Mouse (Mus musculus) bone marrow macrophage, adult 2 months (primary cell): ENCODE measurements around the gene 1700016C15Rik. TPM values are rescaled to one million over a fixed set of nuclear protein-coding genes. Genes with fewer than 3 reads are reported as not detected.

Source experiments
- H3K27ac ChIP-seq: 2 replicates; pipeline ENCODE4 v1.5.1; 2012; ENCODE audit warnings: low read depth, low read length; ENCODE audit not compliant: insufficient read depth
- H3K4me1 ChIP-seq: 2 replicates; pipeline ENCODE4 v1.6.1; 2012; ENCODE audit warnings: low read length; ENCODE audit not compliant: control insufficient read depth, insufficient read depth
- H3K4me3 ChIP-seq: 2 replicates; pipeline ENCODE4 v1.5.1; 2012; ENCODE audit warnings: mild to moderate bottlenecking, low read length, moderate library complexity; ENCODE audit not compliant: insufficient read depth
- CTCF ChIP-seq: IDR thresholded peaks from 2 replicates; pipeline ENCODE4 v1.5.1; 2012; ENCODE audit warnings: low read depth, mild to moderate bottlenecking, low read length, moderate library complexity
- POLR2A ChIP-seq: IDR thresholded peaks from 2 replicates; pipeline ENCODE4 v1.6.1; 2012; ENCODE audit warnings: mild to moderate bottlenecking, low read depth, low read length, borderline replicate concordance
- polyA plus RNA-seq: library from polyadenylated mRNA; stranded (reverse); fragments of >200 nt; gene quantifications from 2 replicates; pipeline ENCODE4 v1.2.4, GENCODE M21; 2012; ENCODE audit not compliant: missing spikeins, insufficient read depth, insufficient read length

1700016C15Rik gene
- polyA plus RNA-seq, 1 experiment = not detected

DNA sequence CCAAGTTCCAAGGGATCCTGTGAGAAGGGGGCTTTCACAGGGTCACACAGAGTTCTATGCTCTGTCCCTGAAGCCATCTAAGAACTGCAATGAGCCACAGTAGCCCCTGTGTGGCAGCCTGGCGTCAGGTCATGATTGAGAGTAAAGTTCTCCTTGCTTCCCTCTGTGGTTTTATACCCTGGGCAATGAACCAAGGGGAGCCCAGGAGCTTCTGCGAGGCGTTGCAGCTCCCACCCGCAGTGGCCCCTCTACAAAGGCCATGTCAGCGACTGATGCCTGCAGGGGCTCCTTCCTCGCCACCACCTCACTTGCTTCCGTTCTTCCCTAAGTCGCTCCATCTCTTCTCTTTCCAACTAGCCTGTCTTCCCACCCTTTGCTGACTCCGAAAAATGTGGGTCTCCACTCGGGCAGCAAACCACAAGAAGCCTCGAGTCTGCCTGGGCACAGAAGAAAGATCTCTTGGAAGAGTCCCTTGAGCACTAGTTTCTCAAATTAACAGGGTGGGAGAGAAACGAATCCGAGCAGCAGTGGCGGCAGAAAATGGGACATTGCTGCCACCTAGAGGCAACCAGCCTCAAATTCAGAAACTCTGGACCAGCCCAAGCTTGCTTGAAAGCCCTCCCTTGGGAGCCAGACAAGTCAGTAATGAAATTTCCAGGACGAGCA lies 27.0 kb upstream of the 1700016C15Rik start:
- Histone ChIP-seq H3K4me1 (peaks cover 35% of the 10 kb centered on the region), H3K27ac (peak overlapping the region; percentile 60), H3K4me3 (peak overlapping the region; percentile 62)
- TF ChIP-seq CTCF (peak; percentile 59), POLR2A (no peak)

DNA sequence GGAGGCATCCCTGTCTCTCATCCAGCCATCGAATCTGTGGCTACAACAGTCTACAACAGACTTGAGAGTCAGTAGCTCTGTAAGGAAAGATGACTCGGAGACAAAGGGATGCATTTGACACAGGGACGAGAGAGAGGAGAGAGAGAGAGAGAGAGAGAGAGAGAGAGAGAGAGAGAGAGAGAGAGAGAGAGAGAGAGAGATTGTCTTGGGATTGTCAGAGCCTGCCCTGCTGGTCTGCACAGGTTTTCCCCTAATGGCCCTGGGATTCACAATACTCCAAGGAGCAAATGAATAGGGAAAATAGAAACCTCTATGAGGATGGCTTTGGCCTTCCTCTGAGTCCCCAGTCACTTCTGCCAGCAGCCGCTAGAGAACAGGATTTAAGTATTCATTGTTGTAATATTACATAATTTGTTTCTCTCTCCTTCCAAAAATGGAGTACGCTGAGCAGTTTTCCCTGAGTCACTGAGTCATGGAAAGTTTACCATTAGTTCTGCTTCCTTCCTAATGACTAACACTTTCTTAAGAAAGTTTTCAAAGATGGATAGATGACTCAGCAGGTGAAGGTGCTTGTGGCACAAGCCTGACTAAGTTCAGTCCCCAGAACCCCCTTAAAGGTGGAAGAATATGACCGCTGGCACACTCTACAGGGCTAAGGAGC lies 26.3 kb upstream of the 1700016C15Rik start:
- peak overlapping the region; percentile 28 for H3K27ac ChIP-seq
- no peak for TF ChIP-seq POLR2A
- no peak for TF ChIP-seq CTCF
- H3K4me3 ChIP-seq = no peak overlapping the region
- peaks cover 39% of the 10 kb centered on the region for H3K4me1 ChIP-seq

DNA sequence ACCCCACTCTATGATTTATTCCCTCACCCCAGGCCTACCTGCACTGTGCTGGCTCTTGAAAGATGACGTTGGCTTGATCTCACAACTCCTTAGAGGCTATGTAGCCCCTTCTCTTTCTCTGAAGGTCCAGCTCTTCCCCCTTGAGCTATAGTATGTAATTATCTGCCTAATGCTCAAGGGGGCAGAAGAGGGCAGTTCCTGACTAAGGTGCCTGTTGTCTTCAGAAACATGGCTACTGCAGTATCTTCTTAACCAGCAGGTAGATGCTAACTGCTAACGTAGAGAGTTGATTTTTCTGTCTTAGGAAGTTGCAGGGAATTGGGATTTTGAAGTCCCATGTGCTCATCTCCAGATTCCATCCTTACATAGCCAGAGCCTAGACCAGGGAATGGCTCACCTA lies 24.4 kb upstream of the 1700016C15Rik start:
- Histone ChIP-seq H3K4me3 (no peak overlapping the region), H3K27ac (no peak overlapping the region), H3K4me1 (peaks cover 47% of the 10 kb centered on the region)
- TF ChIP-seq CTCF (no peak), POLR2A (no peak)

DNA sequence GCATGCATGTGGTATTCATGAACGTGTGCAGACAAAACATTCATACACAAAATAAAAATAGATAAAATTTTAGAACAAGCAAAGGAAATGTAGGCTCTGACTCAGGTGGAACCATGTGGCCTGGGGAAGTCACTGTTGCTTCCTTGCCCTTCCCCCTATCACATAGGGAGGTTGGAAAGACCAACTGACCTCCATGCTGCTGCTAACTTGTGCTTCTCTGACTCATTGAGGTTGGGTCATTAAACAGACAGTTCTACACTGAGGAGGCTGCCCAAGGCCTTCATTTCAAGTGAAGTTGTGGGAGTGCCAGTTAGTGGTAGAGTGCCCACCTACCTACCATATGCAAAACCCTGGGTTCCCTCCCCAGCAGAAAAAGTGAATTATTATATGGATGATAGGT lies 22.0 kb upstream of the 1700016C15Rik start:
- H3K4me1 ChIP-seq = peaks cover 45% of the 10 kb centered on the region
- TF ChIP-seq CTCF = no peak
- TF ChIP-seq POLR2A = no peak
- no peak overlapping the region for H3K4me3 ChIP-seq
- H3K27ac ChIP-seq = no peak overlapping the region

DNA sequence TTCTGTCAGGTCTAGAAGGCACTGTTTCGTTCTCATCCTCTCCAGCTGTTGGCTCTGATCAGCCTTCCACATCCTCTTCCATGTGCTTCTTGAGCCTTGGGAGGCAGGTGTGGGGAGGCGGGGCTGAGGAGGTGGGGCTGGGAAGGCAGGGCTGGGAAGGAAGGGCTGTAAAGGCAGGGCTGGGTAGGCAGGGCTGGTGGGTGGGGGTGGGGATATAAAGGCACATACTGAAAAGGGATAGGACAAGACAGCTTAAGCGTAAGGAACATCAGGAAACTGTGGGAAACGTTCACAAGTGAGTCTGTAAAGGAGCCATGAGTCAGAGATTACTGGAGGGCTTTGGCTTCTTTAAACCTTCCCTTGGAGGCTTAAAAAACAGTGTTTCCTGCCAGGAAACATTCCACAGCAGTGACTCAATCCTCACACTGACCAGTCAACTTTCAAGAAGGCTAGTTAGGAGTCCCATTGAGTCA lies 21.0 kb upstream of the 1700016C15Rik start:
- Histone ChIP-seq H3K4me1 (peaks cover 49% of the 10 kb centered on the region), H3K4me3 (no peak overlapping the region), H3K27ac (peak overlapping the region; percentile 37)
- TF ChIP-seq CTCF (no peak), POLR2A (no peak)

DNA sequence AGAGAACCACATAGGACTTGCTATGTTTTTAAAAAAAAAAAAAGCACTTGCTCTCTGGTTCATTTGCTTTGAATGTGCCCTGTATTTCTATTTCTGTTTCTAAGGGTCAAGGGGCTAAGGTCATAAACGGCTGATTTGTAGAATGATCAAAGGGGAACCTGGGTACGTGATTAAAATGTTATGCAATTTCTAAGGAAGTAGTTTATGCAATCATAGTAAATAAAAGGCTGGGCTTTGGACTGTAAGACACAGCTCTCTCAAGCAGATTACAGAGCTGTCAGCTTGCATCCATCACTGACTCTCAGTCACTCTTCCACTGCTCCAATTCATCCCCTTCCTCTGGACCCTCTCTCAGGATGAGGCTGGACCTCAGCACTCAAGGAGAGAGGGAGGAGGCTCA lies 18.6 kb upstream of the 1700016C15Rik start:
- Histone ChIP-seq H3K27ac (peak overlapping the region; percentile 82), H3K4me1 (peaks cover 50% of the 10 kb centered on the region), H3K4me3 (peak overlapping the region; percentile 4)
- no peak for TF ChIP-seq CTCF
- no peak for TF ChIP-seq POLR2A

DNA sequence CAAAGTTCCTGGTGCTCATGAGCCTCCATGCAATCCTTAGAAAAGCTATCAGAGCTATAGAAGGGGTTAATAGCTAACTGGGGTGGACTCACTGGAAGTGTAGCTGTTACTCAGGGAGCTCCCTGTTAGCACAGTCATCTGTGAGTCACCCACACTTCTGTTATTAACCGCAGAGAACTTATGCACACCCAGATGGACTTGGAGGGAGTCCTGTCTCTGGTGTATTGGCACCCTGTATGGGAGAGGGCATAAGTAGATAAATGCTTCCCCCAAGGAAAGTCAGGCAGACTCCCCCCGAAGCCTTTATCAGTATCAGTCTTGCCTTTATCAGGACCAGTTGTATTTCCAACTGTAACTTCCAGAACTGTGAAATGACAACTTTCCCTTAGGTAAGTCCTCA lies 18.2 kb upstream of the 1700016C15Rik start:
- peaks cover 53% of the 10 kb centered on the region for H3K4me1 ChIP-seq
- H3K27ac ChIP-seq = peak overlapping the region; percentile 82
- TF ChIP-seq CTCF = no peak
- TF ChIP-seq POLR2A = no peak
- H3K4me3 ChIP-seq = peak overlapping the region; percentile 4

DNA sequence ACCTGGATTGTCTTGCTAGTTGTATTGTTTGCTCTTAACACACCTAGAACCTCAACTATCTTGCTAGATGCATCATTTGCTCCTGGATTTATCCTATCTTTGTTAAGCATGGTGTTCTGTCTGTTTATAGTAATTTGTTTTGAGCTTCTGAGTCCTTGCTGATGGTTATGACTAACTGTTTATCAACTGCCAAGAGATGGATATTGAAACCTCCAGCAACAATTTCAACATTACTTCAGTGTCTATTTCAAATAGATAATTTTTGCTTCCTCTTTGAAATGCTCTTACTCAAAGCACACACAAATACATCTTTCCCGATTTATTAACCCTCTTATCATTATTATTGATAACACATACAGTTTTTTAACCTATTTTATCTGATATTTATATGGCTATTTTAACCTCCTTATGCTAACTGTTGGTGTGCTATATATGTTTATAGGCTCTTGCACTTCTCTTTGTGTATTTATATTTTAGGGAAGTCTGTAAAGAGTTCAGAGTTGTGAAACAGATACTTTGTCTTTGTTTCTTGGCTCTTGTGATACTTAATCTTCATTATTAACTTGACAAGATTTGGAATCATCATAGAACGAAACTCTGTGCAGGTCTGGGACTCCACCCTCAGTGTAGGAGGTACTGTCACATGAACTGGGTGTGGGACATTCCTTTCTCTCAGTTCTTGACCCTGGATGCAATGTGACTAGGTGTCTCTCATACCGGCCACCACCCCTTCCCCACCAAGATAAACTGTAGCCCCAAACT lies 15.8 kb upstream of the 1700016C15Rik start:
- no peak for TF ChIP-seq POLR2A
- Histone ChIP-seq H3K27ac (peak overlapping the region; percentile 98), H3K4me1 (peaks cover 52% of the 10 kb centered on the region), H3K4me3 (peak overlapping the region; percentile 39)

DNA sequence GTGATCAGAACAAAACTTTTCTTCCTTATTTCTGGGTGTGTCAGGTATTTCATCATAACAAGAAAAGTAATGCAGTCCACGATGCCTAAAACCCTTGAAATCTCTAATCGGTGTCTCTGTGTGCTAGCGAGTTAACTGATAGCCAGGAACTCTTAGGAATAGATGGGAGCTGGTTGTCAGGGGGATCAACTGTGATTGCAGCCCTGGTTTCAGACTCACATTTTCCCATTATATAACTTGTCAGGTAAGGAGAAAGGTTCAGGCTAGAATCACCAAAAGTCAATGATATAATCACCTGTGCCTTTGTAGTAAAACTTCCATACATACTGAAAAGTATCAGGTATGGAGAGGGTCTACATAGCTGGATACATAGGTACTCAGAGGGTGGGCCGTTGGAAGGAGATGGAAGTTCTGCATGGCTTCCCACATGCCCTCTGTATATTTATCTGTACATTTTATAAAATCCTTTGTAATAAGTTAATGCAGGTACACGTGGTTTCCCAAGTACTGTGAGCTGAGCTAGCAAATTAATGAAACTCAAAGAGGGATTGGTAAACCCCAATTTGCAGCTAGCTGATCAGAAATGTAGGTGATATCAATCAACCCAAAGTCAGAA lies 15.1 kb upstream of the 1700016C15Rik start:
- H3K4me3 ChIP-seq = peak overlapping the region; percentile 39
- no peak for TF ChIP-seq POLR2A
- no peak for TF ChIP-seq CTCF
- peak overlapping the region; percentile 98 for H3K27ac ChIP-seq
- H3K4me1 ChIP-seq = peaks cover 48% of the 10 kb centered on the region

DNA sequence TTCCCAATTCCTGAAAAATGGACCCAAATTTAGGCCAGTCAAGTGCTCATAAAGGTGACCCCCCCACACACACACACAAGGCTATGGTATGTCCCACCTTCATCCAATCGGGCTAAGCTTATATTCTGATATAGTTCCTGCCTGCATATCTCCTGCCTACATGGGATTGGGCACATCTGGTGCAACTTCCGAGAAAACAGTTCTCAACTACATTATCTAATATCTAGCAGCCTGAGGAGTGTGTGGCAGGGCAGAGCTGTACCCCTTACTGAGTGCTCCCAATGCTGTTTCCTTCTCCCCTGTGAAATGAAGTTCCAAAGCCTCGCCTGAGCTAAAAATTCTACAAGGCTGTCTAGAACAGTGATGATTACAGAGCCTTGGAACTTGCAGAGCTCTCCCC lies 13.2 kb upstream of the 1700016C15Rik start:
- peaks cover 44% of the 10 kb centered on the region for H3K4me1 ChIP-seq
- no peak overlapping the region for H3K27ac ChIP-seq
- no peak for TF ChIP-seq POLR2A
- H3K4me3 ChIP-seq = no peak overlapping the region
